Mouse (Mus musculus): ENCODE measurements around the gene Ccdc114.

DNA sequence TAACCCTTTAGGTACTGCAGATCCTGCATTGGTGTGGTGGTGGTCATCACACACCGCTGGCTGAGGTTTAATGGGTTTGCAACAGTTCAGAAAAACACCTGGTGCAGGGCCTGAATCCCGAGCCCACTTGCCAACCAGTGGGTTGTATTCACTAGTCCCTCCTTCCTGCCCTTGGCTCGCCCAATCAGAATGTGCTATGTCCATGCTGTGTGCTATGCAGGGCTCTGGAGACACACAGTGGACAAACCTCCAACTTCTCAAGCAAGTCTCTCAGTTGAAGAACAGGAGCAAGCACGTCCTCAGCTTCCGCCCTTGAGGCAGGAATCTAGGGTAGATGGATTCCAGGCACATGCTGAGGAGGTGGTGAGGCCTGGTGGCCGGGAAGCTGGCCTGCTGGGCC is 50.6 kb downstream of the Ccdc114 start:
- TF ChIP-seq POLR2A (IDR thresholded peaks at IDR 0.05; ENCODE audit: low read depth, low read length), result no peak
- no peak for TF ChIP-seq CTCF (IDR thresholded peaks at IDR 0.05; ENCODE audit: extremely low read depth, insufficient read length, insufficient replicate concordance, low read depth, low read length)

Data from small intestine, adult 2 months (tissue).